Mouse (Mus musculus) myocyte (in vitro differentiated cells): ENCODE data around the gene Brd9. TPM values are rescaled to one million over a fixed set of nuclear protein-coding genes. Genes with fewer than 3 reads are reported as not detected.

ENCODE experiments used
- H3K27me3 ChIP-seq: one replicate; pipeline ENCODE4 v1.6.1; 2011; ENCODE audit not compliant: control insufficient read depth, insufficient read depth, insufficient read length
- H3K36me3 ChIP-seq: one replicate; pipeline ENCODE4 v1.6.1; 2011; ENCODE audit not compliant: control insufficient read depth, insufficient read depth
- H3K4me2 ChIP-seq: one replicate; pipeline ENCODE4 v1.6.1; 2011; ENCODE audit warnings: low read depth, control low read depth
- H3K4me3 ChIP-seq: one replicate; pipeline ENCODE4 v1.5.1; 2011; ENCODE audit warnings: mild to moderate bottlenecking, control low read depth, moderate library complexity
- H3K79me2 ChIP-seq: one replicate; pipeline ENCODE4 v1.6.1; 2011; ENCODE audit not compliant: control insufficient read depth, insufficient read depth
- H3ac ChIP-seq: one replicate; pipeline ENCODE4 v1.6.1; 2011; ENCODE audit not compliant: control insufficient read depth, insufficient read length
- CEBPB ChIP-seq: IDR thresholded peaks from 2 replicates; pipeline ENCODE4 v1.6.1; 2011; ENCODE audit warnings: mild to moderate bottlenecking, moderate library complexity; ENCODE audit not compliant: poor library complexity, insufficient read depth, severe bottlenecking
- E2F4 ChIP-seq: IDR thresholded peaks from one replicate; pipeline ENCODE4 v1.6.1; 2011; ENCODE audit warnings: mild to moderate bottlenecking, control low read depth, moderate library complexity; ENCODE audit not compliant: insufficient read depth
- MAX ChIP-seq: IDR thresholded peaks from one replicate; pipeline ENCODE4 v1.6.1; 2011; ENCODE audit warnings: low read depth, mild to moderate bottlenecking, control low read depth
- MYOD1 ChIP-seq, 3 experiments: IDR thresholded peaks; one replicate each; pipeline ENCODE4 v1.6.1; 2011; ENCODE audit warnings: control low read depth in 2 of 3, low read depth in 2 of 3, mild to moderate bottlenecking in 2 of 3, moderate library complexity in 1 of 3; ENCODE audit not compliant: insufficient read length in 2 of 3, control insufficient read depth in 1 of 3
- MYOG ChIP-seq, 3 experiments: IDR thresholded peaks; one replicate each; pipeline ENCODE4 v1.6.1; 2011; ENCODE audit warnings: control low read depth in 2 of 3, low read depth in 2 of 3, mild to moderate bottlenecking in 2 of 3; ENCODE audit not compliant: insufficient read length in 2 of 3, control insufficient read depth in 1 of 3, insufficient read depth in 1 of 3
- POLR2A ChIP-seq: IDR thresholded peaks from one replicate; pipeline ENCODE4 v1.6.1; 2011; ENCODE audit warnings: low read depth, mild to moderate bottlenecking, control low read depth, moderate library complexity; ENCODE audit not compliant: insufficient read length
- POLR2AphosphoS2 ChIP-seq: IDR thresholded peaks from one replicate; pipeline ENCODE4 v1.6.1; 2011; ENCODE audit warnings: low read depth, control low read depth; ENCODE audit not compliant: insufficient read length
- REST ChIP-seq: IDR thresholded peaks from one replicate; pipeline ENCODE4 v1.6.1; 2011; ENCODE audit warnings: mild to moderate bottlenecking, control low read depth, moderate library complexity; ENCODE audit not compliant: insufficient read depth, insufficient read length
- SRF ChIP-seq: IDR thresholded peaks from one replicate; pipeline ENCODE4 v1.6.1; 2011; ENCODE audit warnings: low read depth; ENCODE audit not compliant: control insufficient read depth, insufficient read length
- TCF12 ChIP-seq: IDR thresholded peaks from one replicate; pipeline ENCODE4 v1.6.1; 2011; ENCODE audit warnings: mild to moderate bottlenecking, control low read depth; ENCODE audit not compliant: poor library complexity, insufficient read depth, severe bottlenecking
- TCF3 ChIP-seq: IDR thresholded peaks from one replicate; pipeline ENCODE4 v1.6.1; 2011; ENCODE audit warnings: low read depth, control low read depth; ENCODE audit not compliant: insufficient read length
- USF1 ChIP-seq: IDR thresholded peaks from one replicate; pipeline ENCODE4 v1.6.1; 2011; ENCODE audit warnings: low read depth, mild to moderate bottlenecking, control low read depth, moderate library complexity
- polyA plus RNA-seq: library from polyadenylated mRNA; unstranded; fragments of >200 nt; fragmentation: generic; extraction: Trizol; gene quantifications from one replicate; pipeline ENCODE4 v1.2.1, GENCODE M21; 2012; ENCODE audit warnings: missing spikeins

The Brd9 gene
- 15.8 TPM for polyA plus RNA-seq

- peaks cover 9% of the 10 kb centered on the region for H3K36me3 ChIP-seq
- H3ac ChIP-seq, result peak within 1 kb of the TSS; percentile 5
- no peaks in the 10 kb centered on the region for H3K27me3 ChIP-seq
- H3K4me2 ChIP-seq, result peak within 1 kb of the TSS; percentile 85
- TF ChIP-seq E2F4, result peak; percentile 99
- TF ChIP-seq SRF, result peak; percentile 53
- no peak for TF ChIP-seq MYOD1 (IDR thresholded peaks at IDR 0.05; ENCODE audit: control insufficient read depth in 1 of 3, insufficient read length in 2 of 3, low read depth in 2 of 3)
- peak; percentile 69 for TF ChIP-seq POLR2A
- TF ChIP-seq POLR2AphosphoS2, result peak; percentile 59
- peak in 1 of 3 experiments; percentile 10 for TF ChIP-seq MYOG (IDR thresholded peaks at IDR 0.05; ENCODE audit: control insufficient read depth in 1 of 3, insufficient read depth in 1 of 3, insufficient read length in 2 of 3, low read depth in 2 of 3)
- TF ChIP-seq TCF3, result no peak
- peaks cover 10% of the 10 kb centered on the region for H3K79me2 ChIP-seq
- H3K4me3 ChIP-seq, result peak within 1 kb of the TSS; percentile 89
These were observed at the start of gene Brd9, which contains the start of gene Trip13 for GRCm38 (mm10) chr13:73937321-73938176. Gene Brd9, plus strand, starts transcription at chr13:73937811. Gene Trip13, minus strand, starts transcription at chr13:73937784.

DNA sequence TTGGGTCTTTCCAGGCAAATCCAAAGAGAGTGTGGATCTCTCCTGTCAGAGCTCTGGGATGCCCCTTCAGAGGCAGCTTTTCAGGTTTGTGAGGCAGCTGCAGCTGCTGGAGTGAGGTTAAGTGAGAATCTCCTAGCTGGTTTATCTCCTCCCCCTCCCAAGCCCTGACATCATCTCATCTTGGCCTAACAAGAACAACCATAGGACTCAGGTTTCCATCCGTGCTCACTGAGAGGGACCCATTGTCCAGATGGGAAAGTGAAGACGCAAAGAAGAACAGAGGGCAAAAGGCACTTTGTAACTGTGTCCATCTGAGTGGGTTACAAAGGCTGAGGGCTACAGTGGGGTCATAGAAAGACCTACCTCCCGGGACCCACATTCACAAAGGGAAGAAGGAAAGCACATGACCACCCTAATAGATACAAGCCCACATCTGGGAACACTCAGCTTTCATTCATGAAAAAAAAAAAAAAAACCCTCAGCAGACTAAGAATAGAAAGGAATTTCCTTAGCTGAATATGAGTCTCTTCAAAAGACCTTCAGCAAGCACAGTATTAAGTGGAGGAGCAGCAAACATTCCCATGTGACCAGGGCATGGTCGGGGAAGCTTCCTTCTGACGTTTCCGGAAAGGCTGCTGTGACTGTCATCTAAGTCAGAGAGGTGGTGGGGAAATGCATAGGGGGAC is 45.0 kb upstream of the Brd9 start:
- TF ChIP-seq TCF3, result no peak
- TF ChIP-seq TCF12, result no peak
- TF ChIP-seq MYOD1 (IDR thresholded peaks at IDR 0.05; ENCODE audit: control insufficient read depth in 1 of 3, insufficient read length in 2 of 3, low read depth in 2 of 3), result no peak
- no peak for TF ChIP-seq POLR2AphosphoS2
- TF ChIP-seq MAX, result no peak
- TF ChIP-seq SRF, result no peak
- TF ChIP-seq REST, result no peak
- no peak for TF ChIP-seq CEBPB
- no peak for TF ChIP-seq MYOG (IDR thresholded peaks at IDR 0.05; ENCODE audit: control insufficient read depth in 1 of 3, insufficient read depth in 1 of 3, insufficient read length in 2 of 3, low read depth in 2 of 3)
- no peak for TF ChIP-seq POLR2A
- TF ChIP-seq USF1, result no peak
- no peak for TF ChIP-seq E2F4
- no peak overlapping the region for H3ac ChIP-seq
- H3K4me3 ChIP-seq, result no peak overlapping the region
- H3K4me2 ChIP-seq, result no peak overlapping the region
- no peaks in the 10 kb centered on the region for H3K36me3 ChIP-seq
- H3K79me2 ChIP-seq, result no peaks in the 10 kb centered on the region
- H3K27me3 ChIP-seq, result no peaks in the 10 kb centered on the region

GRCm38 (mm10) chr13:73897561-73897960 is 40.0 kb upstream of the Brd9 start:
- no peaks in the 10 kb centered on the region for H3K36me3 ChIP-seq
- no peaks in the 10 kb centered on the region for H3K79me2 ChIP-seq
- no peak overlapping the region for H3ac ChIP-seq
- TF ChIP-seq MYOG (IDR thresholded peaks at IDR 0.05; ENCODE audit: control insufficient read depth in 1 of 3, insufficient read depth in 1 of 3, insufficient read length in 2 of 3, low read depth in 2 of 3), result no peak
- no peak for TF ChIP-seq CEBPB
- H3K4me3 ChIP-seq, result no peak overlapping the region
- no peaks in the 10 kb centered on the region for H3K27me3 ChIP-seq
- no peak overlapping the region for H3K4me2 ChIP-seq

- no peak overlapping the region for H3ac ChIP-seq
These were observed 30.5 kb upstream of the Brd9 start for GRCm38 (mm10) chr13:73907136-73907535.

More at GRCm38 (mm10) chr13:73907136-73907535, 30.5 kb upstream of the Brd9 start:
- H3K27me3 ChIP-seq, result no peaks in the 10 kb centered on the region
- TF ChIP-seq TCF3 (no peak), E2F4 (no peak), REST (no peak), CEBPB (no peak), MAX (no peak), USF1 (no peak), TCF12 (no peak), SRF (no peak), MYOD1 (IDR thresholded peaks at IDR 0.05; ENCODE audit: control insufficient read depth in 1 of 3, insufficient read length in 2 of 3, low read depth in 2 of 3) (no peak)
- H3K4me3 ChIP-seq, result no peak overlapping the region
- H3K4me2 ChIP-seq, result no peak overlapping the region
- H3K79me2 ChIP-seq, result no peaks in the 10 kb centered on the region
- no peaks in the 10 kb centered on the region for H3K36me3 ChIP-seq
